19 mouse cellular contexts compared by ENCODE assay signal in genomic region chr6:38776000-38776584, GRCm38 (mm10).
"Had no signal": no experiment of that assay in that cellular context is flagged by ENCODE, and none has a peak within 500 bp of the region (broad histone marks: within the 10 kb centered on the region; RNA-seq: fewer than 3 reads in every experiment).

No protein-coding gene starts in this region.

- H3K9ac ChIP-seq: limb, embryonic 12.5 days; limb, embryonic 15.5 days; liver, embryonic 14.5 days; liver, postnatal 0 days; lung, embryonic 14.5 days; midbrain, embryonic 12.5 days; midbrain, embryonic 15.5 days; neural tube, embryonic 12.5 days; neural tube, embryonic 15.5 days had no signal

- H3K27me3 ChIP-seq: limb, embryonic 12.5 days; limb, embryonic 15.5 days; midbrain, embryonic 12.5 days; midbrain, embryonic 15.5 days; neural tube, embryonic 12.5 days; neural tube, embryonic 15.5 days had no signal

- H3K4me1 ChIP-seq: neural tube, embryonic 12.5 days; neural tube, embryonic 15.5 days had no signal

- ATAC-seq: liver, postnatal 0 days; lung, postnatal 0 days; midbrain, embryonic 15.5 days had no signal

- H3K36me3 ChIP-seq: limb, embryonic 15.5 days; midbrain, embryonic 12.5 days; midbrain, embryonic 15.5 days; neural tube, embryonic 12.5 days; neural tube, embryonic 15.5 days had no signal

- H3K4me2 ChIP-seq: limb, embryonic 12.5 days; limb, embryonic 15.5 days; liver, embryonic 11.5 days; lung, embryonic 14.5 days; midbrain, embryonic 12.5 days; midbrain, embryonic 15.5 days; neural tube, embryonic 12.5 days; neural tube, embryonic 15.5 days had no signal

- H3K27ac ChIP-seq: limb, embryonic 12.5 days; limb, embryonic 15.5 days; liver, embryonic 14.5 days; macrophage; midbrain, embryonic 12.5 days; midbrain, embryonic 15.5 days; neural tube, embryonic 12.5 days; neural tube, embryonic 15.5 days had no signal

- DNase-seq: kidney, postnatal 14 days; kidney, postnatal 4 days; left cerebral cortex, postnatal 4 days; liver, postnatal 0 days; lung, embryonic 14.5 days; right cerebral cortex, adult 18-20 months; right cerebral cortex, postnatal 14 days; right cerebral cortex, postnatal 4 days; thymus, postnatal 36 days had no signal

- H3K9me3 ChIP-seq: limb, embryonic 12.5 days; limb, embryonic 15.5 days; midbrain, embryonic 12.5 days; midbrain, embryonic 15.5 days; neural tube, embryonic 12.5 days; neural tube, embryonic 15.5 days had no signal

- H3K4me3 ChIP-seq: limb, embryonic 12.5 days; limb, embryonic 15.5 days; midbrain, embryonic 12.5 days; midbrain, embryonic 15.5 days; neural tube, embryonic 12.5 days; neural tube, embryonic 15.5 days had no signal
